Mouse (Mus musculus): ENCODE measurements at regions not wholly inside any gene's neighbourhood (a gene's known extent, or its start where the extent isn't known, plus 50 kb on each side); places are given as distances from the start of the nearest gene placed in this dataset.

- no peak for DNase-seq
Measured at GRCm38 (mm10) chr1:186444701-186445131, 261.1 kb downstream of the Tgfb2 start.

- DNase-seq = no peak
Measured at GRCm38 (mm10) chr1:186442160-186442559, 263.6 kb downstream of the Tgfb2 start.

- DNase-seq = no peak
Measured at GRCm38 (mm10) chr1:186435336-186435972, 270.3 kb downstream of the Tgfb2 start.

GRCm38 (mm10) chr1:186434782-186435181 is 271.0 kb downstream of the Tgfb2 start:
- no peak for DNase-seq

GRCm38 (mm10) chr1:186434007-186434406 is 271.8 kb downstream of the Tgfb2 start:
- no peak for DNase-seq

GRCm38 (mm10) chr1:186433169-186433665 is 272.6 kb downstream of the Tgfb2 start:
- no peak for DNase-seq

GRCm38 (mm10) chr1:186425421-186425820 is 280.4 kb downstream of the Tgfb2 start:
- DNase-seq = no peak

GRCm38 (mm10) chr1:186424084-186424483 is 281.7 kb downstream of the Tgfb2 start:
- DNase-seq = no peak

- DNase-seq = no peak
Measured at GRCm38 (mm10) chr1:186417101-186417500, 288.7 kb downstream of the Tgfb2 start.

GRCm38 (mm10) chr1:186415321-186415720 is 290.5 kb downstream of the Tgfb2 start:
- DNase-seq = no peak

GRCm38 (mm10) chr1:186413886-186414245 is 291.9 kb downstream of the Tgfb2 start:
- DNase-seq = no peak

- DNase-seq = no peak
Measured at GRCm38 (mm10) chr1:186413064-186413885, 292.5 kb downstream of the Tgfb2 start.

GRCm38 (mm10) chr1:186412296-186412695 is 293.5 kb downstream of the Tgfb2 start:
- DNase-seq = no peak

- no peak for DNase-seq
Measured at GRCm38 (mm10) chr1:186408986-186409441, 291.9 kb upstream of the Lyplal1 start.

GRCm38 (mm10) chr1:186407656-186408055 is 290.5 kb upstream of the Lyplal1 start:
- no peak for DNase-seq

- DNase-seq = no peak
Measured at GRCm38 (mm10) chr1:186405693-186406092, 288.6 kb upstream of the Lyplal1 start.

GRCm38 (mm10) chr1:186399762-186400161 is 282.7 kb upstream of the Lyplal1 start:
- peak; percentile 30 for DNase-seq

GRCm38 (mm10) chr1:186393005-186393404 is 275.9 kb upstream of the Lyplal1 start:
- no peak for DNase-seq

- no peak for DNase-seq
Measured at GRCm38 (mm10) chr1:186384440-186384839, 267.3 kb upstream of the Lyplal1 start.

- no peak for DNase-seq
Measured at GRCm38 (mm10) chr1:186383453-186383852, 266.3 kb upstream of the Lyplal1 start.

GRCm38 (mm10) chr1:186383006-186383405 is 265.9 kb upstream of the Lyplal1 start:
- no peak for DNase-seq

GRCm38 (mm10) chr1:186379938-186380847 is 263.1 kb upstream of the Lyplal1 start:
- DNase-seq = no peak

Measured in adrenal gland, adult 2 months (tissue).